Mouse (Mus musculus) frontal cortex, postnatal 14 days (tissue): ENCODE measurements around the gene Nudt21.

Source experiments
- DNase-seq, 2 experiments: peaks; one replicate each; pipeline ENCODE4 v3.0.0; 2022; ENCODE audit warnings: low spot score in 2 of 2

The Nudt21 gene

DNA sequence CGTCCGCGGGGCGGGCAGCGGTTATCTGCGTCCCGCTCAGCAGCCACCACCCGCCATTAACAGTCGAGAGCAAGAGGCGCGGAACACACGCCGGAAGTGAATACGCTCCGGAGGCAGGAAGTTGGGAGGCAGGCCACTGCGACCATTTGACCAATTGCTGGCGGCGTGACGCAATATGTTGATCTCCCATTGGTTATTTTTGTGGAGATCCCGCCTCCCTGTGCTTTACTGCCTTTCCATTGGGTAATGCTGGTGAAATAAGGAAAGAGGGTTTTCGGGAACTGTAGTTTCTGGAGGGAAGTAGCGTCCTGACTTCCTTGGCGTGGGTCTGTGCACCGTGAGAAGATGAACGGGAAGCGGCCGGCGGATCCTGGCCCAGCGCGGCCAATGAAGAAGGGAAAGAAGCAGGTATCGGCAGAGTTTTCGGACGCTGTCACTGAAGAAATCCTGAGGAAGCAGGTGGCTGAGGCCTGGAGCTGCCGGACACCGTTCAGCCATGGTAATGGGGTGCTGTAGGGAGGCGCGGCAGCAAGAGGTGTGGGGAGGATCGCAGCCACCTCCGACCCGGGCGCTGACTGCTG, at the start of gene Nudt21, which contains the start of gene Ogfod1:
TSS of gene Nudt21 (minus strand) at position 88 of the 581 bp plus-strand sequence.
TSS of gene Ogfod1 (plus strand) at position 255 of the 581 bp plus-strand sequence.
- DNase-seq: peak; percentile 94

DNA sequence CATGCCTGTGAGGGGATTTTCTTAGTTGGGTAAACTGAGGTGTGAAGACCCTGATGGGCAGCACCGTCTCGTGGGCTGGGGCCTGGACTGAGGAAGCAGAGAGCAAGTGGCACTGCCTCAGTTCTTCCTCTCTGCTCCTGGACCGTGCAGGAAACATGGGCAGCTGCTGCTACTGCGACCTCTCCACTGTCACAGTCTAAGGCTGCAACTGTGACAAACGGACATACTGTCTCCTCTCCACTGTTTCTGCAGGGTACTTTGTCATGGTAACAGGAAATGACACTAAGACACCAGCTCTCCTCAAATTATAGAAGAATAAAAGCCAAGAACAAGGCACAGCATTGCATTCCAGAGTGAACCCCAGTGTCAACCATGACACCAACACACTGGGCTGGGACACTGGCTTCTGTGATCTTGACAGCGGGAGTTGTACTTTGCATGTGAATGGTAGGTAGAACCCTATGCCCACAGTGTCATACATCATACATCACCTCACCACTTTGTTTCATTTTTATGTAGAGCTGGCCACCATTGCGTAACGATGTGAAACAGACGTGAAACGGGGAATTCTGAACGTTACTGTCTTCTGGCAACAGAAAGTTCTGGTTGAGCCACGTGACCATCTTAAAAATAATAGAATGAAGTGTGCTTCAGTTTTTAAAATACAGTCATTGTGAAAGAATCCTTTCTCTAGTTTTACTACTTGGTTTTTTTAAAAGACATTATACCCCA, 39.8 kb upstream of the Nudt21 start:
- no peak for DNase-seq

DNA sequence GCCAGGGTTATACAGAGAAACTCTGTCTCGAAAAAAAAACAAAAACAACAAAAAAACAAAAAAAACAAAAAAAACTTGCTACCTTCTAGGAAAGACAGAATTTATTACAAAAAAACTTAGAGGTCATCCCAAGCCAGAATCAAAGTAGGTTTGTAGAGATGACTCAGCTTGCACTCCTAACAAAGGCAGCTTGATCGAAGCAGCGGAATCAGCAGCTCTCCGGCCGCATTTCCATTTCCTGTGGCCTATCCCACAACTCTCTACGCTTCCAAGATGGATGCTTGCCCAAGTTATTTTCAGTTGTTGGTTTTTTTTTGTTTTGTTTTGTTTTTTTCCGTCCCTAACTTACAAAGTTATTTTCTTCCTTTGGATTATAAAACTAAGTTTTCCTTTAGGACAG, 32.0 kb upstream of the Nudt21 start:
- DNase-seq: no peak

DNA sequence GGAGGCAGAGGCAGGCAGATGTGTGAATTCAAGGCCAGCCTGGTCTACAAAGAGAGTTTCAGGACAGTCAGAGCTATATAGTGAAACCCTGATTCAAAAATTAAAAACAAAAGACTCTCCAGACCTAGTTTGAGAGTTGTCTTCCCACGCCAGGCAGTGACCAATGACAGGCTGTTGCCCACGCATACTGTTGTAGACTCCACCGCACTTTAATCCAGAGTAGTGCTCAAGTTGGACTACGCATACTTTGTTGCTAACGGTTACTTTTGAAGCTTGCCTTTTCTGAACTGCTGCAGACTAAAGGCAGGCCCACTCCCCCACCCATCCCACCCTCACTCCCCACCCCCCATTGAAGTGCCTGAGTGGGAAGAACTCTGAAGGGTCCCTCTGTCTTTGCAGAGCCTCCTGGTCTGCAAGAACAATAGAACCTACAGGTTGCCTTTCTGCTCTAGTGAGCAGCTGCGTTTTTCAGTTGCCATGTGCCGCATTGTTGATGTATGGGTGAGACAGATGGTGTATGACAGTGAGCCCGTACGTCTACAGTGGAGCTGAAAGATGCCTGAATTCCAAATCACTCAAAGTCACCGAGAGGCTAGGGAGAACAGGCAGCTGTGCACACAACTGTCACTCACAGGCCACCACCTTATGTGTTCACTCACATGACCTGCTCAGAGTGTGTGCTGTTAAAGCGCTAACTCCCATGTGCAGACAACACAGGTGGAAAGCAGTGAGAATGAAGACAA, 29.5 kb upstream of the Nudt21 start:
- peak in 1 of 2 experiments; percentile 13 for DNase-seq

DNA sequence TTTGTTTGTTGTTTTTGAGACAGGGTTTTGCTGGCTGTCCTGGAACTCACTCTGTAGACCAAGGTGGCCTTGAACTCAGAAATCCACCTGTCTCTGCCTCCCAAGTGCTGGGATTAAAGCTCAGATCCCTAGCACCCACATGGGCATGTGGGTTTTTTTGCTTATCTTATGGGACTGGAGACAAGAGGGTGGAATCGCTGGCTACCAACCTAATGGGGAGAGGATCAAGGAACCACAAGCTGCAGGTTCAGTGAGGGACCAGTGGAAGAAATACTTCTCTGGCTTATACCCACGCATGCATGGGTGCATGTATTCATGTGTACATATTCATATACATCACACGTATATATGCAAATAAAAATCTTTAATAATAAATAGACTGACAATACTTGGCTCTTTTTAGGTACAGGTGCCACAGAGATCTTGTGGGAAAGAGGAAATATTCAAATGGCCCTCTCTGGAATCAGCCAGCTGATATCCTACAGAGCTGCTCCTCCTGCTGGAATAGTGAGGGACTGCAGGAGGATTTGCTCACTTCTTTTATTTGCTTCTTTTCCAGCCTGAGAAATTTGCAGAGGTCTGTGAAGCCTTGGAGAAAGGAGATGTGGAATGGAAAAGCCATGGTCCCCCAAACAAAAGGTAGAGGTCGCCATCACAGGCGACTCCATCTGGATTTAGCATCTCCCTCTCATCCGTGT, 20.5 kb upstream of the Nudt21 start:
- DNase-seq: peak in 1 of 2 experiments; percentile 54

DNA sequence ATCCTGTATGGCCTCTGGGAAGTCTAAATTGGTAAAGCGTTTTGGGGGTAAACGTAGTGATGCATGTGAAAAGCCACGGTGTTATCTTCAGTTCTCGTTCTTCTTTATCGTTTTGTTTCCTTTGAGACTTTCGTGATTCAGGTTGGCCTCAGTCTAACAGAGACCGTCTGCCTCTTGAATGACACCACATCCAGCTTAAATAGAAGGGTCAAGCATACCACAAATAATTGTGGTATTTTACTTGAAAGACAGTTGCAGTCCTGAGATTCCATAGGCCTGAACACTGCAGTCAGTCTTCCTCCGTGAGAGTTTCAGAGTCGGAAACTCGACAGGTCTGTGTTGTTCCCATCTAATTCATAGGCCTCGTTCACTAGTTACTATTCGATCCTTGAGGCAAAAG, 15.9 kb upstream of the Nudt21 start:
- no peak for DNase-seq

DNA sequence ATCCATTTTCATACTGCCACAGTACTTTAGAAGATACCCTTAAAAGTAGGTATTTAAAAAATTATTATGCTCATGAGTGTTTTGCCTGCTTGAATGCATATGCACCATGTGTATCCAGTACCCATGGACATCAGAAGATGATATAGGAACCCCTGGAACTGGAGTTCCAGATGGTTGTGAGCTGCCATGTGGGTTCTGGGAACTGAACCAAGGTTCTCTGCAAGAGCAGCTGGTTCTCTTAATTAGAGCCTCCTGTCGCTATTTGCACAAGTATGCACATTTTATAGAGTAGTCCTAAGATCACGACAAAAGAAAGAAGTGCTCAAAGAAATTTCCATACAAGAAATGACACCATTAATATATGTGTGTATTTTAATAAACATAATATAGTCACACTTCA, 11.0 kb upstream of the Nudt21 start:
- no peak for DNase-seq

DNA sequence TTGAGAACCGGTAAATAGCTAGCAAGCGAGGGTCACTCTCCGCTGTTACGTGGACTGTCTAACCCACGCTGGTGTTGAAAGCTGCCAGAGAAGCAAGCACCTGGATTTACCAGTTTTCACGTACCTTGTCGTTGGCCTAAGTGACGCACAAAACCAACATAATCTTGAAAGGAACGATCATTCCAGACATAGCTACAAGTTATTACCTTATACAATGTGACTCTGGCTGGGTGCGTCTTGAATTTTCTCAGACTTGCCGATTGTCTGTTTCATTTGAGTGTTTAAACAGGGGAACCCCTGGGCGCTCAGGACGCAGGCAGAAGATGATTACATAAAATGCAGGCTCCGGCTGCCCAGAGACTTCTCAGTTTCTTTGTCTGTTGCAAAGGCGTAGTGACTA, 975 bp upstream of the Nudt21 start:
- no peak for DNase-seq

DNA sequence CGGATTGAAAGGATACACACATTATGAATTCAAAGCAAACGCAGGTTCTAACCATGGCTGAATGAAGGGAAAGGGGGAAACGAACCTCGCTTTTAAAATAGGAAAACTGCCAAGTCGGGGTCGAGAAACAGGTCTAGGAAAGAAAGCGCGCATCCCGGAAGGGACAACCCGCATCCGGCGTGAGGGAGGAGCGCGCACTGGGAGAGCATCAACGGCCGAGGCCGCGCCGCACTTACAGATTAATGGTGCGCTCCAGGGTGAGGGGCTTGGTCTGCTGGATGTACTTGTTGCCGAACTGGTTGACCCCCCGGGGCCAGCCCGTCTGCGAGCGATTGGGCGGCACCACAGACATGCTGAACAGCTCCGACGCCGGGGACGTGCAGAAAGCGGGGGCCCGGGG, 290 bp downstream of the Nudt21 start:
- DNase-seq: peak in 1 of 2 experiments; percentile 62

DNA sequence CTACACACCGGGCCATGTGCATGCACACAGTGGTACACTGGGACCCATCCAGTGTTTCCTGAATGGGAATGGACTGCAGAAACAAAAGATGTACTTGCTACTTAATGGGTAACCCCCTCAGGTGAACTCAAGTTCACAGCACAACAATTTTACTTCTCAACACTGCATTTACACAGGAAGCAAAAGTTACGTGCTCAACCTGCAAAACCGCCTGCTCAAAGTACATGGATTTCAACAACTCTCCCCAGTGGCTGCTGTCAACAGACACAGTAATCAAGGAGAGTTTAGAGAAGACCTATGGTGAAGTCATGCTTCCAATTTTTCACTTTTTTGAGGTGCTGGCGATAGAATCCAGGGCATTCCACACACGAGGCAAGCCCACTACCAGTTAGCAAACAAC, 1.6 kb downstream of the Nudt21 start:
- DNase-seq: no peak

DNA sequence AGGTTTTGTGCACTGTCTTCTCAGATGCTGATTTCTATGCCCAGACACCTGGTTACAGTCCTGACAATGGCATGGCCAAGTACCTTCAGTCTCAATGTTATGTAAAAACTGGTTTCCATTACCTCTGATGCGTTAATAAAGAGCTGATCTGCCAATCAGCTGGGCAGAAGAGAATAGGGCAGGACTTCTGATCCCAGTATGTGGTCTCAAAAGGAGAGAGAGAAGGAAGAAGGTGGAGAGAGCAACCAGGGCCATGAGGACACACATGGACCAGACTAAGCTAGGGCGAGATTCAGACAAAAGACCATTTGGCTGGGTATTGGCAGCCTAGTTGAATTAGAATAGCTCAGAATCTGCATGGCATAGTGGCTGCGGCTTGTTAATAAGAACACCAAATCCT, 3.2 kb downstream of the Nudt21 start:
- DNase-seq: no peak

DNA sequence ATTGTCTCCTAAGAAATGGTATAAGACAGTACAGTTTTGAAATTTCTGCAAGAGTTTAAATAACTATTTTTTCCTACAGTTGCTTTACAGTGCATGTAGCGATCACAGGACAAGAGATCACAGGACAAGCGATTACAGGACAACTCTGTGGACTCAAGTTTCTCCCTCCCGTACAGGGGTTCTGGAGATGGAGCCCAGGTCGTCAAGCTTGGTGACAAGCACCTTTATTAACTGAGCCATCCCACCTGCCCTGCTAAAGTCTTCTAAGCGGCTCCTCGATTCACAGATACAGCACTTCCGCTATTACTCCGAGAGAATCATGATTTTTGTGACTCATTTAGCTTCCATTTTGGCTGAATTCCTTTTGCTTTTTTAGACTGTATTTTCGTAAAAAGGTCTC, 7.1 kb downstream of the Nudt21 start:
- no peak for DNase-seq

DNA sequence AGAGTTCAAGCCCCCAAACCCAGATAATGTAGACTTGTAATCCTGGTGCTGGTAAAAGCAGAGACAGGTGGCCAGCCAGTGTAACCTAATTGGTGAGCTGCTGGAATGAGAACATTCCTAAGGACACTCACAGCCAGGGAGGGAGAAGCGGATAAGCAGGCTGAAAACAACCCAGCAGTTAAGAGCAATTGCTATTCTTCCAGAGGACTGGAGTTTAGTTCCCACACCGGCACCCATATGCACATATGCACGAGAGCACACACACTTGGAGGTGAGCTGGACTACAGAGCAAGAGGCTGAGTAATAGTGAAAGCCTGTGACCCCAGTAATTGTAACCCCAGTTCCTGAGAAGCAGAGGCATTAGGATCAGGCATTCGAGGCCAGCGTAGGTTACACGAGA, 12.9 kb downstream of the Nudt21 start:
- no peak for DNase-seq

DNA sequence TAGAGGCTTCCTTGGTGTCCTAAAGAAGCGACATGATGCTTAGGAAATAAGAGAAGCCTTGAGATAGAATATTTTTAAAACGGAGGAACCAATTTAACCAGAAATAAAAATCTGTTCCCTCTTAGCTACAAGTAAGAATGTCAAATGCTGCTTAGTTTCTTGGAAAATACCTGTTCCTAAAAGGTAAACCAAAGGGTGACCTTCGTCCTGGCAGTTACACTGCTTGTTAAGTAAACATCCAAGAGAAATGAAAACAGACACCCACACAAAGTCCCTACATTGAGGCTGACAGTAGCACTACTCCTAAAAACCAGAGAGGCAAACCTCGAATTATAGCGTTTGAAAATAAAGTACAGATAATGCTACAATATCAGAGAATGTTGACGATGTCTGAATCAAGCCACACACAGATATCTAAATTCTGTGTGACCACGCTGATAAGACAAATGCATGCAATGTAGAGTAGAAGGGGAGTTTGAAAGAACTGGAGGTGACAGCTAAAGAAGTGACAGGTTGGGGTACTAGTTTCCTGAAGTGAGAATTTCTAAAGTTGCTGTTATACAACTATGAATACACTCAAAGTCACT, 23.7 kb downstream of the Nudt21 start:
- DNase-seq: no peak

DNA sequence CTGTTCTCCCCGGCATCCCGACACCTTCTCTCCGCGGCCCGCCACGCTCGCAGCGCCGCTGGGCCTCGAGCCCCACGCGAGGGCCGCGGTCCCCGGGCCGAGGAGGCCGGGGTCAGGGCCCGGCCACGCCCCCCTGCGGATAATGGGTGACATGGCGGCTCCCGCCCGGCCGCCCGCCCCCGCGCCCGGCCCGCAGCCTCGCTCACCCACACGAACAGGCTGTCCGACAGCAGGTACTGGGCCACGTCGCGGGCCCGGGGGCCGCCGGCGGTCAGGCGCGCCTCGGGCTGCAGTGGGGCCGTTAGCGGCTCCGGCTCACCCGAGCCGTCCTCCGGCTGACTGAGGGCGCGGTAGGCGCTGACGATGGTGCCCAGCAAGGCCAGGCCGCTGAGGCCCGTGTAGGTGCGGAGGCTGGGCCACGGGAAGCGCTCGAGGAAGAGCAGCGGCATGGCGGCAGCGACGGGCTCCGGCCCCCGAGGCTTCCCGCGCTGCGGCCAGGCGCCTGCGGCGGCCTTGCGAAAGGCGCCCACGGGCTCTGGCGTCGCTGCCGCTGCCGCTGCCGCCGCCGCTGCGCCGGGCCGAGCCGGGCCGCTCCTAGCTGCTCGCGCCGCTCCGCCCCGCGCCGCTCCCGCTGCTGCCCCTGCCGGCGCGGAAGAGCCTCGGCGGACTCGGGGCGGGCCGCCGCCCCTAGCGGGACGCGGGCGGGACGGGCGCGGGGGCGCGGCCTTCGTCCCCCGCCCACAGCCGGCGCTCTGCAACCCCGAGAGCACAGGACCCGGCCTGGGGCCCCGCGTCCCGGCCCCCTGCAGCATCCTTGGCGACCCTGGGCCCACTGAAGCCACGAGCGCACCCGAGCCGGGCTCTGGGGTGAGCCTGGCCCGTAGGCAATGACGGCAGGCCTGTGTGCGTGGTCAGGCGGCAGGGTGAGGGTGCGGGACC, 24.5 kb downstream of the Nudt21 start, which contains the start of gene Amfr:
TSS of gene Amfr (minus strand) at position 830 of the 939 bp plus-strand sequence.
- peak; percentile 27 to 33 for DNase-seq

DNA sequence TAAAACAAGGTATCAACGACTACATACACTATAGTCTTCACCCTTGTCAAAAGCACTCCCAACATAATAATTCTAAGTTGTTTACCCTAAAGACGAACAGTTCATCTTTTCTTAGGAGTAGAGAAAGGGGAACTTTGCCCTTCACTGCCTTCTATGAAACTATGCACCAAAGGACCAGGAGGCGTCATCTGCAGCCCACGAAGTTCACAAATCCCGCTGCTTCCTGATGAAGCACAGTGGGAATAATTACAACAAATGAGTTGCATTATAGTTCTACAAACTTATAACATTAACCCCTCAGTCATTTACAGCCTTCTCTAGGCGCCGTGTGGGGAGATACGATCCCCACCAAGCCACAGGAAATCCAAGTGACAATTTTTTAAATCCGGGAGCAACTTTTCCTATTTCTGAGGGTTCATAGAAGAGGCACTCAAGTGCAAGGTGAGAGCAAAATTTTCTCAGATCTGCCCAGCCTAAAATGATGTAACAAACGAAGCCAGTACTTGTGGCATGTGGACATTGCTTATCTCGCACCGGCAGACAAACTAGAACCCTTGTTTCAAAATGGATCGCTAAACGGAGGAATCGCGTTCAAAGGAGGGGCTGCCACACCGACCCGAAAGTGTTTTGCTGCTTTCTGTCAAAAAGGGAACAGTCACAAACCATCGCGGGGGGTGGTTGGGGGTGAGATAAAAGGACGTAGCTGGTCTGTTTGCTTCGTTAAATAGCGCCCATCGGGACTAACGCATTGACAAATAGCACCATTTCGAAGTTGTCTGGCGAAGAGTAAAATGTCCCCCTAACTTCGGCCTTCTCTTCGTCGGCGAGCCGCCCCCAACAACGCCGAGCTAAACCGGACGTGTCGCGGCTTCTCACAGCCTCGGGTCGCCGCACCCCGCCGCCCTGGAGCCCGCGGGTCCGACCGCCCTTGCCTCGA, 25.5 kb downstream of the Nudt21 start:
- no peak for DNase-seq

DNA sequence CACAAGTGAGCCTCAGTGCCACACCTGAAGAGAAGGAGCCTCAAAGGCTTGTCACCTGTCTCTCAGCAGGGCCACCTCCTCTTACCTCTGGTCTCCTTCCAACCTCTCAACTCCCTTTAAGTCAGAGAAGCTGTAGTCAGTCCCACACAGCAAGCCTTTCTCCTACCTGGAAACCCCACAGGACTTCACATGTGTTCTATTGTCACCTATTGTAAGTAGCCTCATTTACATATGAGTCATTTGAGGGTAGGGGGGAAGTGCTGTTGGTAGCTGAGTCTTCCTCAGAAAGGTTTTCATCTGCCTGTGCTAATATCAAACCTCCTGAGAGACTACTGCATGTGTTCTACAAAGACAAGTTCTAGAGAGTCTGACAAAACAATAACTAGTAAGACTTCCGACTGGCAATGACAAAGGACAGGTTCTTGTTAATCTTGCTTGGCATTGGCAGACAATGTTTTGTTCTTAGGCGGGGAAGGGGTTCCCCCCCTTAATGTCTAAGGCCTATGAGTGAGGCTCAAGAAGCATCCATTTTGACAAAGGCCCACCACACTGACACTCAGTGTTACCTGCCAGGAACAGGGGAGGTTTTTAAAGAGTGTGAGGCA, 26.6 kb downstream of the Nudt21 start:
- no peak for DNase-seq

DNA sequence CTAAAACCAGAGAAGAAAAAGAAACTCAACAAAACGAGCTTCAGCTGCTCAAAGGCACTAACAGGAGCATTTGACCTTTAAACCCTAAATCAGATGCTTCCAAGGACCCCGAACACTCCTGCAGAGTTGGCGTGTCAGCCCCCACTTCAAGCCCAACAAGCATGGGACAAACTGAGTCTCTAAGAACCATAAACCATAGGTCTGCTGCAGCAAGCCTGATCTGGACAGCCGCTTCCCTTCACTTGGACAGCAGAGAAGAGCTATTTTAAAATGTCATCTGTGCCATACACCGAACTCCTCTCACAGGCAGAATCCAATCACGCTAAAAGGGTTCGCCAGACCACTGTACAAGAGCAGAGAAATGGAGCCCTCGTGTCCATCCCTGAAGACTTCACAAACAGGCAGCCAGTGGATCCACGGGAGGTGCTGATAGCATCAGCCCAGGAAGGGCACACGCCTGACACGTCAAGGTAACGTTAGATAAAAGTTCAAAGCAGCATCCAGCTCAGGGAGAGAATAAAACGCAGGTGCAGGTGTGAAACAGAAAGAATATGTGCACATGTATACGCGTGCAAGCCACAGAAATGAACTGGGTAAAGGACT, 27.5 kb downstream of the Nudt21 start:
- DNase-seq: no peak

DNA sequence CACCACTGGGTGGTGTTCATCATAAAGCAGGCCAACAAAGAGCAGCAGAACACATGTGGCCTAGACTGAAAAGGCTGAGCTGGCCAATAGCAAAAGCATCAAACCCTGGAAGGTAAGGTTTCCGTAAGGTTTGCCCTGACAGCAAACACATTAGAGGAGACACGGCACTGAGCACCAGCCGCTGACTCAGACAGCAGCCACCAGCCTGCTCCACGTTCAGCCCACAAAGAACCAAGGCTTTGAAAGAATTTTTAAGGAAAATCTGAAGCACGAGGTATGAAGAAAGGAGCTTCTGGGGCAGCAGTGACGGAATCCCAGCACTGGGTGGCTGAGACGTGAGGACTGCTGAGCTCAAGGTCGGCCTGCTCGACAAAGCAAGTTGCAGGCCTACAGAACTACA, 32.7 kb downstream of the Nudt21 start:
- DNase-seq: no peak
